Comparison of ENCODE assay signal across 21 mouse cellular contexts in the genomic region with DNA sequence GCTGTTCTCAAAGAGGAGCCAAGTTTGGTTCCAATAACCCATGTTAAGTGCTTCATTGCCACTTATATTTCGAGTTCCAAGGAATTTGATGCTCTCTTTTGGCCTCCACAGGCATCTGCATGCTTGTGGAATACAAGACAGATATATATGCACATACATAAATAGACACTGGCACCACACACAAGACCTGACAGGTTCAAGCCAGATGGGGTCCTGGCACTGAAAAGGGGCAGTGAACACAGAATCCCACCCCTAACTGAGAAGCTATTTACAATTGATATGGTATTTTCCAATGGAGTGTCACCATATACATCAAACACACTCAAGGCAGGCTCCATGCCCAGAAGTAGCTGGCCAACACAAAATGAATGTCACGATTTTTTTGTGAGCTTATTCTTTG.
A peak's percentile ranks its signal among the peaks of the same experiment; 100 is the strongest.
DNase-seq lines count a peak whose midpoint lies in the region; ATAC-seq and TF ChIP-seq lines count a peak whose summit lies in the region.
"Had no signal": no experiment of that assay in that cellular context is flagged by ENCODE, and none has a peak within 500 bp of the region (broad histone marks: within the 10 kb centered on the region; RNA-seq: fewer than 3 reads in every experiment).

No protein-coding gene starts in this region.

- peak; percentile 67; the same call in 1 of the 2 replicates for ATAC-seq in forebrain, embryonic 15.5 days (replicated peaks)
- peak; percentile 67 for ATAC-seq in forebrain, embryonic 16.5 days
- ATAC-seq: CD4-positive, CD25-positive, alpha-beta regulatory T cell, adult 4 months; intestine, postnatal 0 days had no signal

- no peaks in the 10 kb centered on the region for H3K36me3 ChIP-seq in forebrain, embryonic 15.5 days
- no peaks in the 10 kb centered on the region for H3K36me3 ChIP-seq in forebrain, embryonic 10.5 days (replicated peaks)
- no peaks in the 10 kb centered on the region for H3K36me3 ChIP-seq in forebrain, embryonic 16.5 days (ENCODE audit: control insufficient read depth, insufficient read depth)
- H3K36me3 ChIP-seq: hindbrain, embryonic 10.5 days; hindbrain, embryonic 13.5 days had no signal

- no peak overlapping the region for H3K4me3 ChIP-seq in forebrain, embryonic 15.5 days
- H3K4me3 ChIP-seq in forebrain, embryonic 10.5 days: no peak overlapping the region
- no peak overlapping the region for H3K4me3 ChIP-seq in forebrain, embryonic 16.5 days (replicated peaks; ENCODE audit: low read length)
- H3K4me3 ChIP-seq: hindbrain, embryonic 10.5 days; hindbrain, embryonic 13.5 days had no signal

- no peak overlapping the region for H3K4me2 ChIP-seq in forebrain, embryonic 15.5 days (replicated peaks)
- no peak overlapping the region for H3K4me2 ChIP-seq in forebrain, embryonic 16.5 days (ENCODE audit: low read length)
- H3K4me2 ChIP-seq: heart, embryonic 11.5 days; hindbrain, embryonic 13.5 days had no signal

- no peak for DNase-seq in forebrain, embryonic 10.5 days (ENCODE audit: extremely low spot score, low spot score)
- peak; percentile 1 for DNase-seq in left cerebral cortex, postnatal 4 days
- DNase-seq in left cerebral cortex, adult 11 months (ENCODE audit: low spot score): no peak
- peak; percentile 58 for DNase-seq in brain, embryonic 14.5 days (ENCODE audit: low read depth)
- no peak for DNase-seq in cerebellum, adult 9-11 months
- DNase-seq: adrenal gland, adult 2 months; adrenal gland, postnatal 14 days; cerebellum, adult 11-12 months; cerebellum, adult 8-10 months; cerebellum, postnatal 14 days; gastrocnemius, postnatal 10 days; gastrocnemius, postnatal 36 days; heart, postnatal 36 days; kidney, adult 2 months had no signal

- no peak overlapping the region for H3K27ac ChIP-seq in forebrain, embryonic 15.5 days (replicated peaks)
- H3K27ac ChIP-seq in forebrain, embryonic 10.5 days: no peak overlapping the region
- H3K27ac ChIP-seq in forebrain, embryonic 16.5 days (ENCODE audit: low read length): no peak overlapping the region
- H3K27ac ChIP-seq: hindbrain, embryonic 10.5 days; hindbrain, embryonic 13.5 days had no signal

- H3K9me3 ChIP-seq in forebrain, embryonic 15.5 days: no peaks in the 10 kb centered on the region
- H3K9me3 ChIP-seq in forebrain, embryonic 10.5 days: no peaks in the 10 kb centered on the region
- no peaks in the 10 kb centered on the region for H3K9me3 ChIP-seq in forebrain, embryonic 16.5 days (ENCODE audit: control insufficient read depth, low read length)
- H3K9me3 ChIP-seq: hindbrain, embryonic 10.5 days; hindbrain, embryonic 13.5 days had no signal

- no peak for TF ChIP-seq POLR2A in brain, embryonic 14.5 days (IDR thresholded peaks at IDR 0.05; ENCODE audit: borderline replicate concordance, extremely low read depth, insufficient read depth, insufficient read length, poor library complexity, severe bottlenecking)

- intact Hi-C loops in left cerebral cortex, postnatal 4 days (cut with DNase I): no loop called here

- TF ChIP-seq CTCF in brain, embryonic 14.5 days (IDR thresholded peaks at IDR 0.05; ENCODE audit: borderline replicate concordance, extremely low read depth, insufficient read depth, insufficient read length): no peak

- WGBS in forebrain, embryonic 15.5 days: 32% methylated on average over 2 of the region's 2 CpGs
- 65% methylated on average over 2 of the region's 2 CpGs for WGBS in forebrain, embryonic 10.5 days
- 26% methylated on average over 2 of the region's 2 CpGs for WGBS in forebrain, embryonic 16.5 days

- no peak overlapping the region for H3K9ac ChIP-seq in forebrain, embryonic 15.5 days (replicated peaks)
- H3K9ac ChIP-seq in forebrain, embryonic 16.5 days (replicated peaks; ENCODE audit: low read depth, low read length): no peak overlapping the region
- H3K9ac ChIP-seq: hindbrain, embryonic 13.5 days had no signal

- H3K27me3 ChIP-seq in forebrain, embryonic 15.5 days: no peaks in the 10 kb centered on the region
- H3K27me3 ChIP-seq in forebrain, embryonic 10.5 days (ENCODE audit: poor library complexity, severe bottlenecking): peaks cover 27% of the 10 kb centered on the region; the same call in 1 of the 2 replicates
- no peaks in the 10 kb centered on the region for H3K27me3 ChIP-seq in forebrain, embryonic 16.5 days (replicated peaks; ENCODE audit: control insufficient read depth, insufficient read depth, low read length)
- H3K27me3 ChIP-seq: hindbrain, embryonic 13.5 days had no signal

- H3K4me1 ChIP-seq in forebrain, embryonic 15.5 days: no peaks in the 10 kb centered on the region
- H3K4me1 ChIP-seq in forebrain, embryonic 10.5 days: no peaks in the 10 kb centered on the region
- H3K4me1 ChIP-seq in forebrain, embryonic 16.5 days (replicated peaks; ENCODE audit: control insufficient read depth, insufficient read depth, low read length): no peaks in the 10 kb centered on the region
- H3K4me1 ChIP-seq: hindbrain, embryonic 10.5 days; hindbrain, embryonic 13.5 days had no signal

Comparison
In these comparisons a context has a peak if more than half of its experiments do, and no peak if none do; other contexts are left out.
1. DNase-seq: peak in left cerebral cortex, postnatal 4 days (single experiment) and brain, embryonic 14.5 days (single experiment); none in forebrain, embryonic 10.5 days (single experiment), left cerebral cortex, adult 11 months (single experiment) and cerebellum, adult 9-11 months (single experiment).